Mouse (Mus musculus) spleen, adult 2 months (tissue): Measurements from ENCODE around the gene Asrgl1. TPM values are rescaled to one million over a fixed set of nuclear protein-coding genes. Genes with fewer than 3 reads are reported as not detected.

Experiments
- DNase-seq, 2 experiments: peaks; one replicate each; pipeline versions ENCODE4 v3.0.0 to v3.0.0-alpha.2; 2012 to 2021; ENCODE audit warnings: low spot score in 2 of 2, low read depth in 1 of 2
- H3K27ac ChIP-seq: fragments of 200-500 bp; 2 replicates; pipeline ENCODE4 v1.5.1; 2012; ENCODE audit warnings: low read length, inconsistent platforms; ENCODE audit not compliant: insufficient read depth
- H3K27me3 ChIP-seq: fragments of 200-500 bp; 2 replicates; pipeline ENCODE4 v1.6.1; 2012; ENCODE audit warnings: mild to moderate bottlenecking, moderate library complexity, low read length, inconsistent platforms; ENCODE audit not compliant: control insufficient read depth, insufficient read depth
- H3K36me3 ChIP-seq: fragments of 200-500 bp; 2 replicates; pipeline ENCODE4 v1.6.1; 2012; ENCODE audit warnings: mild to moderate bottlenecking, low read length, inconsistent platforms; ENCODE audit not compliant: control insufficient read depth, insufficient read depth
- H3K4me1 ChIP-seq: fragments of 200-500 bp; 2 replicates; pipeline ENCODE4 v1.6.1; 2011; ENCODE audit warnings: inconsistent platforms; ENCODE audit not compliant: control insufficient read depth, insufficient read depth, insufficient read length
- H3K4me3 ChIP-seq: fragments of 200-500 bp; 2 replicates; pipeline ENCODE4 v1.5.1; 2011; ENCODE audit warnings: mild to moderate bottlenecking, inconsistent platforms; ENCODE audit not compliant: insufficient read depth, insufficient read length; ENCODE audit errors: extremely low read depth
- CTCF ChIP-seq: fragments of 200-500 bp; IDR thresholded peaks from 2 replicates; pipeline ENCODE4 v1.5.1; 2011; ENCODE audit warnings: mild to moderate bottlenecking, inconsistent platforms; ENCODE audit not compliant: insufficient read depth, insufficient read length, insufficient replicate concordance; ENCODE audit errors: extremely low read depth
- POLR2A ChIP-seq: fragments of 200-500 bp; IDR thresholded peaks from 2 replicates; pipeline ENCODE4 v1.6.1; 2011; ENCODE audit warnings: low read depth, low read length, inconsistent platforms
- WGBS: fragments of 180-500 bp; shearing (Covaris S2); methylation state at CpG from one replicate; pipeline ENCODE4 v1.1.7; 2018; 5-methylcytosine and 5-hydroxymethylcytosine counted together
- polyA plus RNA-seq: library from polyadenylated mRNA; depleted of rRNA; stranded (reverse); fragments of >200 nt; gene quantifications from 2 replicates; pipeline ENCODE4 v1.2.3, GENCODE M21; 2012

Gene Asrgl1
- polyA plus RNA-seq, 1 experiment = 6.2 TPM

DNA sequence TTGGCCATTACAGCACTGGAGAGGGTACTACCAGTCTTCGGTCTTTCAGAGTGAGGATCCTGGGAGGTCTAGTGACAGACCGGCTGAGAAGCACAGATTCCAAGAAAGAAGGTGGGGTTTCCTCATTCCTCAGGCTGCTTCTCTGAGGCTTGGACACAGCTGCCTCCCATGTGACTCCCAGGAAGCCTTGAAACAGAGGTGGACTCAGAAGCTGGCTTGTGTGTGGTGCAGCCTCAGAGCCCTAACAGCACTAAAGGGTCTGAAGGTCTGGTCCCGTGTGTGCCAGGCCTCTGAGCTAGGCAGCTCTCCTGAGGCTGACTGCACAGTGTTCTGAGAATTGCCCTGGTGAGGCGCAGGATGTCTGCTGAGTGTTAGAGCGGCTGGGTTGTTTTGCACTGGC lies 29.3 kb downstream of the Asrgl1 start:
- no peak overlapping the region for H3K4me3 ChIP-seq
- TF ChIP-seq POLR2A (no peak), CTCF (no peak)
- peaks cover 19% of the 10 kb centered on the region; the same call in 1 of the 2 replicates for H3K4me1 ChIP-seq
- 80% methylated on average over 5 of the region's 5 CpGs for WGBS
- no peak overlapping the region for H3K27ac ChIP-seq
- DNase-seq = no peak
- no peaks in the 10 kb centered on the region for H3K27me3 ChIP-seq
- no peaks in the 10 kb centered on the region for H3K36me3 ChIP-seq

DNA sequence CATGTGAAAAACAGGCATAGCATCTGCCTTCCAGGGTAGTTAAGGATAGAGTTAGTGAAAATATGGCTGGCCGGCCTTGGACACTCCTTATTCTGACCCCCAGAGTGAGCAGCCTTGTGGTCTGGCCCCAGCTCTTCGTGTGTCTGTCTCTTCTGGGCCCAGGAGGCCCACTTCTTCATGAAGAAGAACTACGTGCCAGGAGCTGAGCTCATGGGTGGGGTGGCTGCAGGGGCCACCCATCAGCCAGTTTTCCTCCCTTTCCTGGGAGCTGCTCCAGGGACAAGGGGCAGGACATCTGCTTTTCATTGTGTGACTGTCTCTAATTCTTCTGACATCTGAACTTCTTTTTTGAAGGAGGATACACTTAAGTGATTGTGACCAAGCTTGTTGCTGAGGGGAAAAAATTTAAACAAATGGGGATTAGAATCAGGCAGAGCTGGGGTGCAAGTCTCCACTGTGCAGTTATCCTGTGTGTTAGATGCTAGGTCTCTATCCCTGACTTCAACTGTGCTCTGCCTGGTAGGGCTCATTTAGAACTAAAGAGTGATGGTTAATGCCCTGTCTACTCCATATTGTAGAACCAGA lies 30.2 kb downstream of the Asrgl1 start:
- DNase-seq = no peak
- H3K4me1 ChIP-seq = peaks cover 19% of the 10 kb centered on the region; the same call in 1 of the 2 replicates
- 73% methylated on average over 3 of the region's 3 CpGs for WGBS
- H3K4me3 ChIP-seq = no peak overlapping the region
- H3K27ac ChIP-seq = peak overlapping the region; percentile 12; the same call in 1 of the 2 replicates
- no peaks in the 10 kb centered on the region for H3K27me3 ChIP-seq
- TF ChIP-seq POLR2A (no peak), CTCF (no peak)
- H3K36me3 ChIP-seq = no peaks in the 10 kb centered on the region

- peak in 1 of 2 experiments; percentile 50 for DNase-seq
- no peak overlapping the region for H3K4me3 ChIP-seq
- 8% methylated on average over 4 of the region's 4 CpGs for WGBS
- TF ChIP-seq CTCF (no peak), POLR2A (no peak)
- H3K4me1 ChIP-seq = peaks cover 19% of the 10 kb centered on the region; the same call in 1 of the 2 replicates
- peak overlapping the region; percentile 48 for H3K27ac ChIP-seq
- no peaks in the 10 kb centered on the region for H3K27me3 ChIP-seq
- H3K36me3 ChIP-seq = no peaks in the 10 kb centered on the region
Observed at GRCm38 (mm10) chr19:9103986-9104385, 31.4 kb downstream of the Asrgl1 start.

DNA sequence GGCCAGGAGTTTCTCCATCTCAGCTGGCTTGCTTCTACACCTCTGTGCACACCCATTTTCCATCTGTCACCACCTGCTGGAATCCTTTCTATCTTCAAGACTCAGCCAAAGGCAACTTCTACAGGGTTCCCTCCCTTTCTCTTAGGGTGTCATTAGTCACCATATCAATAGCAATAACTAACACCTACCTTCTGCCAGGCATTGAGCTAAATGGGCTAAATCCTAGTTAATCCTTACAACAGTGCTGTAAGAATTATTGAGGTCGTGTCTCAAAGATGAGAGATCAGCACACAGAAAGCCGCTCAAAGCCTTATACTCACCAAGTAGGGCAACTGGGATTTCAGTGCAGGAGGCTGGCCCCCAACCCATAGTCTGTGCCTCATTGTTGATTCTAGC lies 34.4 kb downstream of the Asrgl1 start:
- no peaks in the 10 kb centered on the region for H3K36me3 ChIP-seq
- no peaks in the 10 kb centered on the region for H3K27me3 ChIP-seq
- H3K4me3 ChIP-seq = no peak overlapping the region
- no peak for DNase-seq
- TF ChIP-seq POLR2A (no peak), CTCF (no peak)
- H3K27ac ChIP-seq = no peak overlapping the region
- 86% methylated on average over 2 of the region's 2 CpGs for WGBS
- peaks cover 12% of the 10 kb centered on the region; the same call in 1 of the 2 replicates for H3K4me1 ChIP-seq

DNA sequence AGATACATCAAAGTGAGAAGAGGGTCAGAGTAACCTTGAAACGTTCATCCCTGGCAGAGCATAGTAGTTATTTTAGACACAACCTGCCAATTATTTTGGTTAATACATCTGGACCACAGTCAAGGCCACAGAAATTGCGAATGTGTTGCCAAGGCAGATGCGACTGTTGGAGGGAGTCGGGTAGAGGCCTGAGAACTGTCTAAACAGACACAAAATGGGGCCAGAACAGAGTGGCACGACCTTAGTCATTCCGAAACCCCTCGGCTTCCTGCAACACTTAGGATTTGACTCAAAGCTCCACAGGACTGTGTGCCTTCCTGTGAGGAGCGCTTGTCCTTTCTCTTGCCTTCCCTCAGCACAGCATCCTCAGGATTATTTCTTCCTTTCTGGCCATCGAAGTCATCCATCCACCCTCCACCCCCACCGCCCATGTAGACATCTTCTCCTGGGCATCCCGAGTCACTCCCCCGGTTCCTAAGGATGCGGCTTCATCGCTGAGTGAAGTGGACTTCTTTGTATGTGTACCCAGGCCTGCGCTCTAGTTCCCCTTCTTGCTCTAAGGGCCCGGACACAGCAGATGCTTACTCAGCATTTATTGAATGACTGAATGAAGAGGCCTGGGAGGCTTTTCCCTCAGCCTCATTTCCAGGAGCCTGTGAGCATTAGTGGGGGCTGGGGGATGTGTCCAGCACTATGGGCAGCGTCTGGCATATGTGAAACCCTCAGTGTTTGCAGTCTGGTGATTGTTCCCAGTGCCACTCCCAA lies 35.0 kb downstream of the Asrgl1 start:
- DNase-seq = no peak
- H3K27ac ChIP-seq = no peak overlapping the region
- peaks cover 12% of the 10 kb centered on the region; the same call in 1 of the 2 replicates for H3K4me1 ChIP-seq
- 77% methylated on average over 17 of the region's 17 CpGs for WGBS
- no peaks in the 10 kb centered on the region for H3K27me3 ChIP-seq
- TF ChIP-seq POLR2A (no peak), CTCF (no peak)
- H3K36me3 ChIP-seq = no peaks in the 10 kb centered on the region
- H3K4me3 ChIP-seq = no peak overlapping the region

DNA sequence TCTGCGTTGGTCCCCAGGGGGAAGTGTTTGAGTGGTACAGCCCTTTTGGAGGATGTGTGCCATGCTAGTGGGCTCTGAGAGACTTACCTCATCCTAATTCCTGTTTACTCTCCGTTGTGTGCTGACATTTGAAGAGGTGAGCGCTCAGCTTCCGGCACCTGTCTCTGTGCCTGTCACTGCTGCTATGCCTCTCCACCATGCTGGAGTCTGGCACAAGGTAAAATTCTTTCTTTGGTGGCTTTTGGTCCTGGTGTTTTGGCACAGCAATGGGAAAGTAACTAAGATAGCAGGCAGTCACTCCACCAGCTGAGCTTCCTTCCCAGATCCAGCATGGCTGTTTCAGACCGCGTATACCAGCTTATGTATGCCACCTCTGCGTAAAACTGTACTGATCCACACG lies 35.7 kb downstream of the Asrgl1 start:
- no peak overlapping the region for H3K27ac ChIP-seq
- no peaks in the 10 kb centered on the region for H3K36me3 ChIP-seq
- TF ChIP-seq POLR2A (no peak), CTCF (no peak)
- DNase-seq = no peak
- 93% methylated on average over 8 of the region's 8 CpGs for WGBS
- H3K27me3 ChIP-seq = no peaks in the 10 kb centered on the region
- H3K4me1 ChIP-seq = peaks cover 7% of the 10 kb centered on the region; the same call in 1 of the 2 replicates
- no peak overlapping the region for H3K4me3 ChIP-seq

DNA sequence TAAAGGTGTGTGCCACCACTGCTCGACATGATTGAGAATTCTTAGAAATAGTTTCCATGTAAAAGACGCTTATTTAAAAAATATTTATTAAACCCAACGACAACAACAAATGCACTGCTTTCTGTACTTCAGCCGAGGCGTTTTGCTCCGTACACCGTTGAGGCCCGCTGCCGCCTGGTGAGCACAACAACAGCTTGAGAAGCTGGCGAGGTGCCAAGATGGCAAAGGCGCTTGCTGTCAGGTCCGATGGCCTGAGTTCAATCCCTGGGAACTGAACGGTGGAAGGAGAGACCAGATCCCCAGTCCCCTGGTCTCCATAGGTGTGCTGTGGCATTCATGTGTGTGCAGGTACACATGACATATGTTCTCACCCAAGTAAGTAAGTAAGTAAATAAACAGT lies 38.0 kb downstream of the Asrgl1 start:
- H3K27ac ChIP-seq = no peak overlapping the region
- no peak overlapping the region for H3K4me3 ChIP-seq
- H3K4me1 ChIP-seq = no peaks in the 10 kb centered on the region
- H3K36me3 ChIP-seq = no peaks in the 10 kb centered on the region
- no peak for DNase-seq
- H3K27me3 ChIP-seq = no peaks in the 10 kb centered on the region
- TF ChIP-seq POLR2A (no peak), CTCF (no peak)
- WGBS = 87% methylated on average over 13 of the region's 13 CpGs
